Mouse (Mus musculus): ENCODE measurements around the gene Rmdn3.

The Rmdn3 gene

DNA sequence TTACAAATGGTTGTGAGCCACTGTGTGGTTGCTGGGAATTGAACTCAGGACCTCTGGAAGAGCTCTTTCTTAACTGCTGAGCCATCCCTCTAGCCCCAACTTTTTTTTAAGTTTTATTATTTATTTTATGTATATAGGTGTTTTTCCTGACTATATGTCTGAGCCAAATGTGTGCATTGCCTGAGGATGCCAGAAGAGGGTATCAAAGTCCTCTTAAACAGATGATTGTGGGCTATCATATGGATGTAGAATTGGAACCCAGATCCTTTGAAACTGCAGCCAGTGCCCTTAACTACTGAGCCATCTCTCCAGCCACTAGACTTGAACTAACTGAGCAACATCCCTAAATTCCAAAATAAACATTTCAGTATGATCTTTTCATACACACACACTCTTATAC is 55.3 kb downstream of the Rmdn3 start:
- no peak for DNase-seq (ENCODE audit: low read depth)
